Mouse (Mus musculus): ENCODE results near the gene Rora.

Rora gene

DNA sequence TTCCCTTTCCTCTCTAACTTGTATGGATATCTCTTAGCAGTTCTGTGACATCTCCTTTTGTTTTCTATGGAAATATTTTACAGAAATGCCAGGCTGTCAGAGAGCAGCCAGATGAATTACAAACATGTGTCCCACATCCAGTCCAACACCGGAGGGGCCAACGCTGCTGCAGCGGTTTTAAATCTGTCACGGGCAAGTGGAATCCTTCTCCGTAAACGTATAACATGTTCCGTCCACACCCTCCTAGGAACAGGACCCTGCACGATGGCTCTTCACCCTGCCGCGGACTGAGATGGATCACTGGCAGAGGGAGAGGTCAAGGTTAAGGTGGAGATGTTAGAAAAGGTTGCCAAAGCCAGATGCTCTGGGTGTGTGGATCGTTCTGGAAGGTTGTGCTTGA lies 237.8 kb downstream of the Rora start:
- no peak for DNase-seq (ENCODE audit: low spot score)

GRCm38 (mm10) chr9:68892356-68892755 lies 238.8 kb downstream of the Rora start:
- DNase-seq (ENCODE audit: low spot score), result no peak

- DNase-seq (ENCODE audit: low spot score), result no peak
These were observed 239.3 kb downstream of the Rora start for GRCm38 (mm10) chr9:68892859-68893258.

DNA sequence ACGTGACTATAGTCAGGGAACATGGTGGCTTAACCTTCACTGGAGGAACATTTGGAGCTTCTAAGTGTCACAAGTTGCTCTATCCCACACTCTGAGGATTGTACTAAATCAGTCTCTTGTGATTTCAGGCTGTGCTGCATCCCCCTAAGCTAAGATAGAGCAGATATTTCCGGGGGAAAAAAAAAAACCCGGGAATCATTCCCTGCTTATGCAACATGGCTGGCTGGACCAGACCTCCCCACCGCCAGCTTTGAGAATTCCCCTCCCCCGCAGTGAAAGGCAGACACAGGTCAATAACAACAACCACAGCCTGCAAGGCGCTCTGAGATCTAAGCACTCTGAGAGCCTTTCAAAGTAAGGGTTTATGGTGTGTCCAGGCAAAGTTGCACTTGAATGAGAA lies 244.7 kb downstream of the Rora start:
- no peak for DNase-seq (ENCODE audit: low spot score)

DNA sequence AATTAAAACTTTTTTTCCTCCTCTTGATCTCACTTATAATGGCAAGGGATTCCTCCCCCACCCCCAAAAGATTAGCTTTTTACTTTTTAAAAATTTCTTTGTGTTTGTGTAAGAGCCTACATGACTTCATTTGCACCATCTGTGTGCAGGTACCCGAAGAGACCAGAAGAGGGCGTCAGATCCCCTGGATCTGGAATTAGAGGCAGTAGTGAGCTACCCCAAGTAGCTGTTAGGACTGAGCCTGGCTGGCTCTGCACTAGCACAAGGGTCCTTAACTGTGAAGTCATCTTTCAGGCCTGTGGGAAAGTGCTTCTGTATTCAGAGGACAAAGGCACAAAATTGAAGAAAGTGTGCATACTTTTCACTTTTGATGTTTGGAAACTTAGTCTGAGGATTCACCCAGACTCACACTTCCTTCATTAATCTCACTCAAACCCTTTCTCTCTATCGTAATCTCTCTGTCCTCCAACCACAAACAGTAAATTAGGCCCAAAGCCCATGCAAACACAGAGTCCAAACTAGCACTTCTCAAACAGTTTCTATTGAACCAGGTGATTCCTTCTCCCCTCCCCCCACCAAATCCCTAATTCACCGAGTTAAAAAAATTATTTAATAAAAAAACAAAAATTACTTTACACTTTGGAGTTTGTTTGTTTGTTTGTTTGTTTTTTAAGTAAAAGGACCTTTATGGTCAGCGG lies 246.1 kb downstream of the Rora start:
- no peak for DNase-seq (ENCODE audit: low spot score)

GRCm38 (mm10) chr9:68906361-68906883 lies 252.8 kb downstream of the Rora start:
- DNase-seq (ENCODE audit: low spot score), result no peak

GRCm38 (mm10) chr9:68912483-68913151 lies 259.0 kb downstream of the Rora start:
- no peak for DNase-seq (ENCODE audit: low spot score)

GRCm38 (mm10) chr9:68913191-68913697 lies 259.7 kb downstream of the Rora start:
- no peak for DNase-seq (ENCODE audit: low spot score)

GRCm38 (mm10) chr9:68914541-68915275 lies 261.1 kb downstream of the Rora start:
- no peak for DNase-seq (ENCODE audit: low spot score)

- no peak for DNase-seq (ENCODE audit: low spot score)
These were observed 263.2 kb downstream of the Rora start for GRCm38 (mm10) chr9:68916741-68917140.

GRCm38 (mm10) chr9:68923128-68923601 lies 269.6 kb downstream of the Rora start:
- DNase-seq (ENCODE audit: low spot score), result peak; percentile 29

DNA sequence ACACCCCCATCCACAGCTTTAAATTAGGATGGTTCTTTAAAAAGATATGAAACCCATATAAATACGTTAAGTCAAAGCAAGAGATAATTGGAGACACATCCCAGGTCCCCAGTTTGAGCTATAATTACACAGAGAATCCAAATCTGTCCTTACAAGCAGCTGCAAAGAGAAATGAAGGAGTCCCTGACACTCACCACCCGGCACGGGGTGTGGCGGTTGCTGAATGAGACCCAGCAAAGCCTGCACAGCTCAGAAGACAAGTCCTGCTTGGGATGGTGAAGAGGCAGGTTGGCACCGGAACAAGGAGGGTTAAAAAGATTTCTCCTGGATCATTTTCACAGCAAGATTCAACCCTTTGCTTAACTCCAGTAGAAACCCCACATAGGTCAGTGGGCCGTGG lies 272.8 kb downstream of the Rora start:
- no peak for DNase-seq (ENCODE audit: low spot score)

DNA sequence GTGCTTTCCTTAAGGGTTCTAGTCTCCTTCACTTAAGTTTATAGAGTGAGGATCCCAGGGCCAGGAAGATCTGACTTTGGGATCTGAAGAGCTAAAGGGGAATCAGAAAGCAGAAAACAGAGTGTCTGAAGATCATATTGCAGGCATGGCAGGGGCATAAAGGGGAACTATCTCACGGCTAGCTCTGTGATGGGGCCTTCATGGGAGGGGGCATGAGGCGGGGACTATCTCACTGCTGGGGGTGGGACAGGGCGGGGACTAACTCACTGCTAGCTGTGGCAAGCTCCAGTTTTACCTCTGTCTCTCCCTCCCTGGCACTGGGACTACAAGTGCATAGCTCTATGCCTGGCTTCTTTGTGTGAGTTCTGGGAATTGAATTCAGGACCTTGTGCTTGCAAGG lies 279.6 kb downstream of the Rora start:
- DNase-seq (ENCODE audit: low spot score), result no peak

GRCm38 (mm10) chr9:68934238-68934637 lies 280.7 kb downstream of the Rora start:
- DNase-seq (ENCODE audit: low spot score), result no peak

DNA sequence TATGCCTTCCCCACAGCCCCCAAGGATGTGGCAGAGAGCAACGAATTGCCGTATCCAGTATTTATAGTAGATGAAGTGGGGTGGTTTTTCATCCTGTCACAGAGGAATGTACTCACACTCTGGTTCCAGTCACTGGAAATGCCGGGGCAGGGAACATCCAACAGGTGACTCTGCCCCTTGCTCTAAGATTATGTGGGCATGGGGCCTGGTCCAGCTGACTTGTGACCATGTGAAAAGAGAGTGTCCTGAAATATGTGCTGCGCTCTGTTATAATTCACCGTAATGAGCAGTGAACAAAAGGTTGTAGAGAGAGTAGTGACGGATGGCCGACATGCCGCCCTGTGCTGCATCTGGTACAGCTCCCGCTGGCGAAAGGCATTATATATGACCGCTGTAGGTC lies 282.0 kb downstream of the Rora start:
- DNase-seq (ENCODE audit: low spot score), result no peak

DNA sequence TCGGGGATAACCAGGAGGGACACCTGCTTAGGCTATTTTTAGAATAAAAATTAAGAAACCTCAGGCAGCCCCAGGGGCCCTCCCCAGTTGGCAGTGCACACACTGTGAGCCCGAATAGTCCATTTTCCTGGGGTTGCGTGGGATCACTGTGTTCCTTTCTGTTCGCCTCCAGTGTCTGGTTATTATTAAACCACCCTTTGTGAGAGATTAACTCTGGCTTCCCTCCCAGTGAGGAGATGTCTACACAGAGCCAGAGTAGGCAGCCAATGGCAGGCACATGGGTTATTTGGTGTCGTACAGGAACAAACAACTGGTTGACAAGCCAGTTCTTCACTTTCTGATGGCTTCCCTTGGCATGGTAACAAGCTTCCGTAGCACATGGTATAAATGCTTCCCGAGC lies 287.5 kb downstream of the Rora start:
- peak; percentile 65 for DNase-seq (ENCODE audit: low spot score)

DNA sequence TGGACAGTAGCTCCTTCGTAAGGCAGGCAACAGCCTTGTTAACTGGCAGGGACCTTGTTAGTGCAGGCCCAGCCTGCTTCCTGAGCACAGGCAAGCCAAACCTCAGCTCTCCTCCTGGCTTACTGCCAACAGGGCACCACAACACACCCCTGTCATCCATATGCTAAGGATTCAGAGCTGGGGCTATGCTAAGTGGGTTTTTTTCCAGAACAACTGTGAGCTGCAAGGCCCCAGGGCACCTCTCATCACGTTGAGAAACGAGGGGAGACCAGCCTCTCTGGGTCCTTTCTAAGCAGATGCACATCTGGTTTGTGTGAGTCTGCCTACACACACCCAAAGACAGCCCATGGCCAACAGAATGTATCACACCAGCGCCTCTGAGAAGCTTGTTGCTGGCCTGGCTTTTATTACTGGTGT lies 289.0 kb downstream of the Rora start:
- no peak for DNase-seq (ENCODE audit: low spot score)

- no peak for DNase-seq (ENCODE audit: low spot score)
These were observed 290.4 kb downstream of the Rora start for GRCm38 (mm10) chr9:68944026-68944425.

DNA sequence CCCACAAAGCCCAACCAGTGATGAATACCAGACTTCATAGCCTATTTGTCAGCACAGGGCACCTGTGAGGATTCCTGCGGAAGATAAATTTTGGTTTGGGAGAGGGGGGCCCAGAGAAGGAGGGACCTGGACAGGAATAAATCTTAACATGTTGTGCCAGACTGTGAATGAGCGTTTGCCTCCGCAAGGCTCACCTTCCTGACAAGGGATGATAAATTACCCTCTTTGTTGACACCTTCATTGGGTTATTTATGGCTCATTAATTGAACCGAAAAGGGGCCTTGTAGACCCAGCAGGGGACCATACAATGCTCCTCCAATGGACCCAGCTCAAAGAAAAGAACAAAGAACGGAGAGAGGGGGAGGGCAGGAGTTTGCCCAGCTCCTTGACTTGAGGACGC lies 294.1 kb downstream of the Rora start:
- no peak for DNase-seq (ENCODE audit: low spot score)

DNA sequence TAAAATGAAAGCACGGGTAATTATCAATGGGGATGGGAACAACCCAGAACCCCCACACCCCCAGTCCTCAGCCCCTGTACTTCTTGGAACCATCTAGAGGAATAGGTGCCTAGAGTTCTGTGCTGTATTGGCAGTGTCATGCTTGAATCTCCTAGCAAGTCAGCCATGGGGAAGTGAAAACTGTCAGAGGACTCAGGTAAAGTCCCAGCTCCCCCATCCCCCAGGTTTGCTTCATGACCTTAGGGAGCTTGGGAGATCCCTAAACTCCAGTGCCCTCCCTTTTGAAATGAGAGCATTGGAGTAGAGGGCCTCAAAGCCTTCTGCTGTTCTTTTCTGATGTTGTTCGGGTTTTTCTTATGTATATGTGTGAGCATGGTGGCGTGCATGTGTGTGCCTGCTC lies 294.6 kb downstream of the Rora start:
- no peak for DNase-seq (ENCODE audit: low spot score)

DNA sequence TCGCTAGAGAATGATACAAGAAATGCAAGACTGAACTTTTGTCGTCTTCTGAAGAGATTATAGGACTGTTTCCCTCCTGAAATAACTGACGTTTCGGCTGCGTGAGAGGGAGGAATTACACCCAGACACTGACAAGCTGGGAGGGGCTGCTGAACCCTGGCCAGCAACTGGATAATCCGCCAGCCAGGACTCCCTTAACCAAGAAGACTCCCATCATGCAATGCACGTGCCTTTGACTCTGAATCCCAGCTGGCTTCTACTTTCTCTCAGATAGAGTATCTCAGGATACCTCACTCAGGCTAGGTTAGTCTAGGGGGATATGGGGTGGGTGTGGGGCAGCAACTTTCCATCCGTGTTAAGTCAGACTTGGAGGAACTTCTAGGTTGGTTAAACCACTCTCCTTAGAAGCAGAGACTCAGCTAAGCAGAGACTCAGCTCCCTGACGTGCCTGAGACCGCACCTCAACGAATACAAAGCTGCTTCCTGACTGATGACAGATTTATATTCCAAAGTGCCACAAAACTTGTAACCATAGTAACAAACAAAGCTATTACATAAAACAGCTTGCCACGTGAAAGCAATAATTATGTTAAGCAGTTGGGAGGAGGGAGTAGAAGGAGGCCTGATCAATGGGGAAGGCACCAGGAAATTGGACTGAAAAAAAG lies 302.8 kb downstream of the Rora start:
- DNase-seq (ENCODE audit: low spot score), result no peak

GRCm38 (mm10) chr9:68956938-68957573 lies 303.5 kb downstream of the Rora start:
- DNase-seq (ENCODE audit: low spot score), result peak; percentile 37

Measured in layer of hippocampus, adult 11-12 months (tissue).